Mouse (Mus musculus): ENCODE data around the gene Clrn2.

Gene Clrn2

DNA sequence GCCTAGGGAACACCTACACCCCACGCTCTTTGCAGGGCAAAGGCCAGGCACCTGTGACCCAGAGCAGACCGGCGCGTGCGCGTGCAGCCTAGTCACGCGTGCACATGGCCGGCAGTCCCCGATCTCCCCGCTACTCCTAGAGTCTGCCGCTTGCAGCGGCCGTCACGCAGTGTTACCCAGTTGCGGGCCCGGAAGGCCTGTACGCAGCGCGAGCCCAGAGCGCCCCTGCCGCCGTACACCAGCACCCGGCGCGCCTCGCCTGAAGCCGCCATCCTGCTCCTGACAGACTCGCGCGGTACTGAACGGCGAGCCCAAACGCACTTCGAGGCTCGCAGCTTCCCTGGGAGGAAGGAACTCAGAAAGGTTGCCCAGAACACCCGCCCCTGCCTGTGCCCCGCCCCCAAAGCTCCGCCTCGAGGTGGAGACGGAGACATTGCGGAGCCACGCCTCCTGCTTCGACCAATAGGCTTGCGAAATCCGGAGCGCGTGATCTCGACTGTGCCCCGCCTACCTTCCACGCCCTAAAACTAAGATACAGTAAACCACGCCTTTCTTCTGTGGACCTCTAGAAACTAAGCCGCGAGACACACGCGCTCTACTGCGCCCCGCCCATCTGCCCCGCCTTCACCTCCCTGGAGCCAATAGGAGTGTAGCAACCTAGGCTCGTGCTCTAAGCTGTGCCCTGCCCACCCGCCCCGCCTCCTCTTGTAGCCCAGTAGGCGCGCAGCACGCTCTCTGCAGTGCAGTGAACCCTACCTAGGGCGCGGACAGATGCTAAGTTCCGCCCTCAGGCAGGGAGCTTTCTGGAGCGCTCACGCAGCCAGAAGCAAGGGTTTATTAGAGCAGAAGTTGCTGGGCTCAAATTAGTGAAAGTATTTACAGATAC, 3.5 kb upstream of the Clrn2 start, which contains the start of gene Qdpr:
Qdpr (minus strand) TSS at position 406 of the 886 bp plus-strand sequence.
- DNase-seq (ENCODE audit: low spot score in 2 of 2): peak; percentile 83 to 88

- DNase-seq (ENCODE audit: low spot score in 2 of 2): no peak
Observed at GRCm38 (mm10) chr5:45454456-45454855, 905 bp downstream of the Clrn2 start.

- DNase-seq (ENCODE audit: low spot score in 2 of 2): no peak
Observed at GRCm38 (mm10) chr5:45472880-45473450, 19.4 kb downstream of the Clrn2 start.

- no peak for DNase-seq (ENCODE audit: low spot score in 2 of 2)
Observed at GRCm38 (mm10) chr5:45473521-45473920, 20.0 kb downstream of the Clrn2 start.

- DNase-seq (ENCODE audit: low spot score in 2 of 2): no peak
Observed at GRCm38 (mm10) chr5:45474215-45474614, 20.7 kb downstream of the Clrn2 start.

DNA sequence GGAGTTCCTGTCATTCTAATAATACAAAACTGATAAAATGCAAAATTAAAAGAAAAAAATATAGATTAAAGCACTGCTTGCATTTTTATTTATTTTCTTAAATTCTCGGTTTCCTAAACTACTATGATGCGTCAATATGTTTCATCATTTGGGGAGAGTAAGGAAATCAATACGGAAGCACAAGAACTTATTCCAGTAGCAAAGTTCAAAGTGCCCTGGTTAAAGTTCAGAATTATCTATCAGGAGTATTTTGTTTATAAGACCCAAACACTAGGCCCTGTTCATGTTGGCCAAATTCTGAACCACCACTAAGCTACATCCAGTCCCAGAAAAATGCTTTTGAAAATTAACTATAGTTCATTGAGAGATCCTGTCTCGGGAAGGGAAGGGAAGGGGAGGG, 21.2 kb downstream of the Clrn2 start:
- DNase-seq (ENCODE audit: low spot score in 2 of 2): no peak

DNA sequence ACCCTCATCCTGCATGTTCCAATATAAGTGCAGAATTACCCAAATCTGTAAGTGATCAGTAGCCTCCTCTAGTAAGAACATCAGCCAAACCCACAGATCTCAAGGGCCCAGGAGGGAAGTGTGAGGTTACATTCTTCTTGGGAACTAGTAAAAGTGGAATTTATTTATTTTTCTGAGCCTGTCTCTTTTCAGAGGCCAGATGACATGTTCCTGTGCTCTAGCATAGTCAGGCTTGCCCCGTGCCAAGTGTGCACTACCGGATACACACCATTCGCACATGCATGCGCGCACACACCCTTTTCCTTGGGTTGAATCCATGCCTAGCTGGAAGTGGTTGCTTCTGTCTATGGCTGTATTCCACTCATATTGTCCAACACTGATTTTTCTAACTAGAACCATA, 22.2 kb downstream of the Clrn2 start:
- DNase-seq (ENCODE audit: low spot score in 2 of 2): no peak

GRCm38 (mm10) chr5:45476288-45476687, 22.7 kb downstream of the Clrn2 start:
- DNase-seq (ENCODE audit: low spot score in 2 of 2): no peak

DNA sequence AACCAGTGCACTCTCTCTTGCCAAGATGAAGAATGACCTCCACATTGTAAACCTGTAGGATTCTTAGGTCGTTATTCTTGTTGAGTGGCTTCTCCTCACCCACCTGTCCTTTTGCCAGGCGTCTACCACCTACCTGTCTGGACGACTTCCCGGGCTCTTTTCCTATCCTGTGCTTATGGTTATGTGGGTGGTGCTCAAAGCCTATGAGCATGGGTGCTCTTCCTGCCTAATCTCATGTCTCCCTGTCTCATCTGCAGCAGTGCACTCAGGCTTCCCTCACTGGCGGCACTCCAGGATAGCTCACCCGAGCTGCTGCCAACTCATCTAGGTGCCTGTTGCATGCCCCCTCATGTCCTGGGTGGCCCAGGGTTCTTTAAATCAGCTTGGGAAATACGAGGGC, 24.1 kb downstream of the Clrn2 start:
- DNase-seq (ENCODE audit: low spot score in 2 of 2): no peak

DNA sequence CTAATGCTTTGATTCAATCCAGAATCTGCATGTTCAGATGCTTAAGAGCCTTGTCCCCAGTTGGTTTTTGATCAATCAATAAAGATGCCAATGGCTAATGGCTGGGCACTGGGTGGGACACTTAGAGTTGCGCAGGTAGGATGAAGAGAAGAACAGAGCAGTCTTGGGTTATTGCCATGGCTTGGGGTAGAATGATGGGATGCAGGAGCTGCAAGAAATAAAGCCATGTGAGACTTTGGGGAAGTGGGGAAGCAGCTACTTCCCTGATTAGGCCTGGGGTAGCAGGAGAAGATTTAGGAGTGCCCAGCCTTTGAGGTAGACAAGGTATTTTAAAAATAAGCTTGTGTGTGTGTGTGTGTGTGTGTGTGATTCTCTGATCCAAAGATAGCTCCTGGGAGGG, 26.5 kb downstream of the Clrn2 start:
- no peak for DNase-seq (ENCODE audit: low spot score in 2 of 2)

GRCm38 (mm10) chr5:45481125-45481524, 27.6 kb downstream of the Clrn2 start:
- no peak for DNase-seq (ENCODE audit: low spot score in 2 of 2)

GRCm38 (mm10) chr5:45482607-45483006, 29.1 kb downstream of the Clrn2 start:
- DNase-seq (ENCODE audit: low spot score in 2 of 2): no peak

GRCm38 (mm10) chr5:45483654-45484053, 30.1 kb downstream of the Clrn2 start:
- DNase-seq (ENCODE audit: low spot score in 2 of 2): no peak

DNA sequence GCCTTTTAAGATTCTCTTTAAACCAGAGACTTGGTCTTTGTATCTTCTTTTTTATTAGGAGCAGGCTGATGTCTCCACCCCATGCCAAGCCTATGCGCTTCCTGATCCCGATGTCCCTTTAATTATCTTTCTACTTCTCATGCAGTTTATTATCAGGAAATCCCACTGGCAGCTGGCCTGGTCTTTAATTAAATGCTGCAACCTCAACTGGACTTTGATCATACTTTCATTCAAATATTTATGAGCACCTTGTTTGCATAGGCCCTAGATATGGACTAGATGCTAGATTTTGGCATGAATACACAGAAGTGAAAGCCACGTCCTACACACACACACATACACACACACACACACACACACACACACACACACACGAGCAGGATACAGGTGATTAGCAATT, 38.2 kb downstream of the Clrn2 start:
- no peak for DNase-seq (ENCODE audit: low spot score in 2 of 2)

DNA sequence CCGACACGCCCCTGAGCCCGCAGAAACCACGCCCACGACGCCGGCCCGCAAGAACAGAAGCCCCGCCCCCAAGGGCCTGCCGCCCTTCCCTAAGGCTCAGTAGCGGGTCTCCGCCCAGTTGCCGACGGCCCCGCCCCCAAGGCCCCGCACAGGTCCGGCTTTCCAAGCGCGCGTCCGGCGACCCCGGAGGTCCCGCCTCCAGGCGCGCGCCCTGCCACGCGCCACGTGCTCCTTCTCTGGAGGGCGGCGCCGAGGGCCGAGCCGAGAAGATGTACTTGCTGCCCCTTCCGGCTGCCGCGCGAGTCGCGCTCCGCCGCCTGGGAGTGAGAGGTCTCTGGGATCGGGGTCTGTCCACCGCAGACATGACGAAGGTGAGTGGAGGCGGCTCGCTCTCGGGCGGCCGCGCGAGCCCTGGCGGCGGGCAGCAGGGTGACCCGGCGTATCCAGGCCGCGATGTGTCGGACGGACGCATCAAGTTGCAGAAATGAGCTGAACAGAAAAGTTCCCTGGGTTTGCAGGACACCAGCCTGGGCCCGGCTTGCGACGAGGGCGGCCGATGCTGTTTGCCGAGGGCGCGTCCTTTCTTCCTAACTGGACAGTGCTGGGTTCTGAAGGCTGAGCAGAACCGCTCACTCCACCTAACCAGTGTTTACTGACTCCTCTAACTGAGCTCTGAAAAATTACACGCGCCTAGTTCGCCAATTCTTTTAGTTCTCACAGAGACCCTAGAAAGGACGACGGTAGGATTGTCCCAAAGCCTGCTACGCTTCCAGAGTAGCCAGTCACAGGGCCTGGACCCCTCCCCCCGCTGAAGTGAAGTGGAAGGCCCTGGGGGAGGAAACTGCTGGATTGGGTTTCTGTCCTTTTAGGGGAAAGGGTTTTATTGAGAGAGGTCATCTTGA, 39.9 kb downstream of the Clrn2 start, which contains the start of gene Lap3:
Lap3 (plus strand) TSS at position 184 of the 902 bp plus-strand sequence.
- DNase-seq (ENCODE audit: low spot score in 2 of 2): peak; percentile 94 to 95

DNA sequence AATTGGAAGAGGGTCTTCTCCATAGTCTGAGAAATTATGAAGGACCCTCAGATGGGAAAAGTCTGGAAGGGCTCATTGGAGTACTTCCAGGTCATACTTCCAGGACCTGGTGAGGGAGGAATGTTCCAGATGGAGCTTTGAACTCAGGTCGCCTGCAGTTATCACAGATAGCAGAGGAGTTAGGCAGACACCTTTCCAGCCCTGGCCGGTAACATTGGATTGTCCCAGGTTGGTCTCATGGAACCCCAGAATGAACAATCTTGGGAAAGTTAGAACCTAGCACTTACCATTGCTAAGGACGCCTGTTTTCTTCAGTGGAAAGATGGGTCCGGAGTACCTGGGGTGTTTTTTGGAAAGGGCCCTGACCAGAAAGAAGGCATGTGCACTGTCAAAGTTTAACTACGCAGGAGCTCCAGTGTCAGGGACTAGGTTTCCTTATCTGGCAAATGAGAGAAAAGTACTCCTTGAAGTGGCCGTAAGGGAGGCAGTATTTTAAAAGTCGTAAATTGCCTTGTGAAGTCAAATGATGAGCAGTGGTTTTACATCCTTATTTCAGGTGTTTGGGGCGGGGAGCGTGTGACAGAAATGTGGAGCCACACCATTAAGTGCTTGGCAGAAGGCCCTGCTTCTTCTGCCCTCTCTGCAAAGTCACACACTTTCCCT, 40.7 kb downstream of the Clrn2 start:
- DNase-seq (ENCODE audit: low spot score in 2 of 2): no peak

DNA sequence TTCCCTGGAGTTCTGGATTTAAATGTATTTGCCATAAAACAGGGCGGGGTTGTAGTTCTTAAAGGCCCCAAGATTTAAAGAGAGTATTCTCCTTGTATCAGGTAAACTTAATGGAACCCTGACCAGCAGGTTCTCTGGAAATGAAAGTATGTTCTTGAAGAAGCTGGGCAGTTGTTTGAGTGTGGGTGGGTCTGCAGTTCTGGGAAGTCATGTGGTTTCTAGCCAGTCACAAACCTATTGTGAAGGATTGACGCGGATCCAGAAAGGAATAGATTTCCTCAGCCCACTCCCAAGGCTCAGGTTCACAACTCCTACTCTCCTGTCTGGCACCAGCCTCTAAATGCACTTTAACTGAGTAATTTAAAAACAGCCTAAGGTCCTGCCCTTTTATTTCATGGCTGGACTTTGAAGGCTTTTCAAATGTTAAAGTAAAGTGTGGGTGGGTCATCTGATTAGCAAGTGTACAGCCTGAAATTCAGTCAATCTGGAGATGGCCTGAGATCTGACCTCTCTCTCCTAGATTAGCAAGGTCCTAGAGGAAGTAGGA, 42.0 kb downstream of the Clrn2 start:
- DNase-seq (ENCODE audit: low spot score in 2 of 2): no peak

GRCm38 (mm10) chr5:45496042-45496441, 42.5 kb downstream of the Clrn2 start:
- DNase-seq (ENCODE audit: low spot score in 2 of 2): no peak

DNA sequence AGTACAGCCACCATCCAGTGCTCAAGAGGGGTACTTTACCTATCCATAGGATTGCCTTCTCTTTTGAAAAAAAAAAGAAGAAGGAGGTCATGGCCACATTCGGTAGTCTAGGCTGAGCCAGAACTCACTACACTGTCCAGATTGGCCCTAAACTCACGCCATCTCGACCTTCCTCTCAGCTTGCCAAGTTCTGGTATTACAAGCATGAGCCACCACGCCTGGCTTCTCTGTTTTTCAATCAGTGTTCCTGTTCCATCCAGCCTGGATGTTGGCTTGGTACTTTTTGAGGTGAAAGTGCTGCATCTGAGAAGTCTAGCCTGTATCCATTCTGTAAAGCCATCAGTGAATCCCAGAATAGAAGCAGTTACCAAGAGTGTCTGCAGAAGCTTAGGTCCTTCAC, 42.9 kb downstream of the Clrn2 start:
- no peak for DNase-seq (ENCODE audit: low spot score in 2 of 2)

DNA sequence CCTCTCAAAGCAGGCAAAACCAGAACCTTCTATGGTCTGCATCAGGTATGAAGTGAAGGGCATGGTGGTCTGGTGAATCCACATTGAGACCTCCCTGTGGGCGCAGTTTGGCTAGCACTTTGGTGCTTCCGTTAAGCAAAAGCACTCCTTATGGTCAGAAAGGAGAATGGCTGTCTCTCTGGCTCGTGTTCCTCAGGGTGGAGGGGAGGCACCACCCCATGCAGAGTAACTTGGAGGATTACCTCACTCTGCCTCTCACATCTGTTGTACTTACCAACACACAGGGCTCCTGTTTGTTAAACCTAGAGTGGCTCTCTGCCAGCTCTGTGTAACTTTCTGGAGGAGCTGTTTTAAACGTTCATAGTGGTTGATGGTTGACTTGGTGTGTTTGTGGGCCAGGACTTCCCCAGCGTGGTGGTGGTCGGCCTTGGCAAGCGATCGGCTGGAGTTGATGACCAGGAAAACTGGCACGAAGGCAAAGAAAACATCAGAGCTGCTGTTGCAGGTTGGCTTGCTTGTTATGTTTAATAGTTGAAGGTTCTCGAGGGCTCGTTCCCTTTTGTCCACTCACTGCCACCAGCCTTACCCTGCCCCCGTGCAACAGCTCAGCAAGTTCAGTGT, 43.5 kb downstream of the Clrn2 start:
- no peak for DNase-seq (ENCODE audit: low spot score in 2 of 2)

- no peak for DNase-seq (ENCODE audit: low spot score in 2 of 2)
Observed at GRCm38 (mm10) chr5:45497564-45497963, 44.0 kb downstream of the Clrn2 start.
